Mouse (Mus musculus): ENCODE measurements around the gene Zan. TPM values are rescaled to one million over a fixed set of nuclear protein-coding genes. Genes with fewer than 3 reads are reported as not detected.

The Zan gene
- polyA plus RNA-seq, 1 experiment from 2014 or later: 0.11 TPM

DNA sequence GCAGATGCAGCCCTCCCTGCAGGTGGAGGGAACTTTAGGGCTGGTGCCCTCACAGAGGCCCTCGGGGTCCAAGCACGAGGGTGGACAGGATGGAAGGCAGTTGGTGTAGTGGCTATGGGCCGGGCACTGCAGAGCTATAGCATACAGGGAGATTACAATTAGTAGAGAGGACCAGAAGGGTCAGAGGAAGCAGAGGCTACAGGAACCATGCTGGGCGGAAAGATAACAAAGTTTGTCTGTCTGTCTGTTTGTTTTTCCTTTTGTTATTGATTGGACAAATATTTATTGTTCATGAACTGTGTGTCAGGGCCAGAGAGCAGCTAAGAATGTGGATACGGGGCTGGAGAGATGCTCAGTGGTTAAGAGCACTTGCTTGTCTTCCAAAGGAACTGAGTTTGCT lies 62.6 kb downstream of the Zan start:
- WGBS: 69% methylated on average over 5 of the region's 5 CpGs
- Histone ChIP-seq H3K4me2 (ENCODE audit: low read depth, low read length, severe bottlenecking) (no peak overlapping the region), H3K27me3 (ENCODE audit: control insufficient read depth, insufficient read depth, low read length) (no peaks in the 10 kb centered on the region), H3K4me3 (ENCODE audit: low read depth, low read length) (no peak overlapping the region), H3K36me3 (ENCODE audit: control insufficient read depth, insufficient read depth, low read length) (no peaks in the 10 kb centered on the region), H3K9ac (ENCODE audit: low read length) (no peak overlapping the region), H3K9me3 (ENCODE audit: control insufficient read depth, low read length) (no peaks in the 10 kb centered on the region), H3K27ac (ENCODE audit: low read depth, low read length) (no peak overlapping the region), H3K4me1 (replicated peaks; ENCODE audit: control insufficient read depth, insufficient read depth, low read length) (no peaks in the 10 kb centered on the region)
- ATAC-seq (replicated peaks; ENCODE audit: low FRiP score): no peak
- no peak for DNase-seq (ENCODE audit: low spot score)

DNA sequence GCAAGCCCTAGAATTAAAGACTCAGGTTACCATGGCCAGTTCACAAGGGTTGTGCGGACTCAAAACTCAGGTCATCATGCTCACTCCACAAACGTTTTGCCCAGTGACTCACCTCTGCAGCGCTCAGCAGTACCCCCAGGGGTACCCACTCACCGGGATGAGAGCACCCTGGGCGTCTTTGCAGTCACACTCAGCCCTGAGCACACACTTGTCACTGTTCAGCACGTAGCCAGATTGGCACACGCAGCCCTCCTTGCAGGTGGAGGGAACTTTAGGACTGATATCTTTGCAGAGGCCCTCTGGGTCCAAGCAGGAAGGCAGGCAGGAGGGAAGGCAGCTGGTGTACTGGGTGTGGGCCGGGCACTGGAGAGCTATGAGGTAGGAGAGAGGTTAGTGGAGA lies 65.6 kb downstream of the Zan start:
- Histone ChIP-seq H3K4me3 (ENCODE audit: low read depth, low read length) (no peak overlapping the region), H3K9me3 (ENCODE audit: control insufficient read depth, low read length) (no peaks in the 10 kb centered on the region), H3K4me2 (ENCODE audit: low read depth, low read length, severe bottlenecking) (no peak overlapping the region), H3K9ac (ENCODE audit: low read length) (no peak overlapping the region), H3K4me1 (replicated peaks; ENCODE audit: control insufficient read depth, insufficient read depth, low read length) (peaks cover 7% of the 10 kb centered on the region), H3K27me3 (ENCODE audit: control insufficient read depth, insufficient read depth, low read length) (no peaks in the 10 kb centered on the region), H3K27ac (ENCODE audit: low read depth, low read length) (no peak overlapping the region), H3K36me3 (ENCODE audit: control insufficient read depth, insufficient read depth, low read length) (no peaks in the 10 kb centered on the region)
- ATAC-seq (replicated peaks; ENCODE audit: low FRiP score) (no peak), DNase-seq (ENCODE audit: low spot score) (no peak)
- 74% methylated on average over 8 of the region's 8 CpGs for WGBS

- 91% methylated on average over 3 of the region's 3 CpGs for WGBS
- no peak overlapping the region for H3K27ac ChIP-seq (ENCODE audit: low read depth, low read length)
- no peaks in the 10 kb centered on the region for H3K9me3 ChIP-seq (ENCODE audit: control insufficient read depth, low read length)
- DNase-seq (ENCODE audit: low spot score) (no peak), ATAC-seq (replicated peaks; ENCODE audit: low FRiP score) (no peak)
- peaks cover 7% of the 10 kb centered on the region for H3K4me1 ChIP-seq (replicated peaks; ENCODE audit: control insufficient read depth, insufficient read depth, low read length)
- H3K9ac ChIP-seq (ENCODE audit: low read length): no peak overlapping the region
- H3K27me3 ChIP-seq (ENCODE audit: control insufficient read depth, insufficient read depth, low read length): no peaks in the 10 kb centered on the region
- no peak overlapping the region for H3K4me3 ChIP-seq (ENCODE audit: low read depth, low read length)
- no peaks in the 10 kb centered on the region for H3K36me3 ChIP-seq (ENCODE audit: control insufficient read depth, insufficient read depth, low read length)
- H3K4me2 ChIP-seq (ENCODE audit: low read depth, low read length, severe bottlenecking): no peak overlapping the region
These were observed 66.3 kb downstream of the Zan start for GRCm38 (mm10) chr5:137410549-137410948.

GRCm38 (mm10) chr5:137410066-137410465 lies 66.8 kb downstream of the Zan start:
- Histone ChIP-seq H3K27ac (ENCODE audit: low read depth, low read length) (no peak overlapping the region), H3K4me3 (ENCODE audit: low read depth, low read length) (no peak overlapping the region), H3K4me1 (replicated peaks; ENCODE audit: control insufficient read depth, insufficient read depth, low read length) (peaks cover 7% of the 10 kb centered on the region), H3K36me3 (ENCODE audit: control insufficient read depth, insufficient read depth, low read length) (no peaks in the 10 kb centered on the region), H3K27me3 (ENCODE audit: control insufficient read depth, insufficient read depth, low read length) (no peaks in the 10 kb centered on the region), H3K4me2 (ENCODE audit: low read depth, low read length, severe bottlenecking) (no peak overlapping the region), H3K9me3 (ENCODE audit: control insufficient read depth, low read length) (no peaks in the 10 kb centered on the region), H3K9ac (ENCODE audit: low read length) (no peak overlapping the region)
- WGBS: 57% methylated on average over 3 of the region's 3 CpGs
- no peak for DNase-seq (ENCODE audit: low spot score)
- ATAC-seq (replicated peaks; ENCODE audit: low FRiP score): no peak

GRCm38 (mm10) chr5:137409451-137409850 lies 67.4 kb downstream of the Zan start:
- peaks cover 7% of the 10 kb centered on the region for H3K4me1 ChIP-seq (replicated peaks; ENCODE audit: control insufficient read depth, insufficient read depth, low read length)
- no peak overlapping the region for H3K4me3 ChIP-seq (ENCODE audit: low read depth, low read length)
- no peak overlapping the region for H3K9ac ChIP-seq (ENCODE audit: low read length)
- WGBS: 60% methylated on average over 6 of the region's 6 CpGs
- ATAC-seq (replicated peaks; ENCODE audit: low FRiP score) (no peak), DNase-seq (ENCODE audit: low spot score) (no peak)
- H3K4me2 ChIP-seq (ENCODE audit: low read depth, low read length, severe bottlenecking): no peak overlapping the region
- H3K36me3 ChIP-seq (ENCODE audit: control insufficient read depth, insufficient read depth, low read length): no peaks in the 10 kb centered on the region
- no peaks in the 10 kb centered on the region for H3K9me3 ChIP-seq (ENCODE audit: control insufficient read depth, low read length)
- H3K27ac ChIP-seq (ENCODE audit: low read depth, low read length): no peak overlapping the region
- H3K27me3 ChIP-seq (ENCODE audit: control insufficient read depth, insufficient read depth, low read length): no peaks in the 10 kb centered on the region

- Histone ChIP-seq H3K4me3 (ENCODE audit: low read depth, low read length) (no peak overlapping the region), H3K36me3 (ENCODE audit: control insufficient read depth, insufficient read depth, low read length) (no peaks in the 10 kb centered on the region), H3K4me1 (replicated peaks; ENCODE audit: control insufficient read depth, insufficient read depth, low read length) (peaks cover 7% of the 10 kb centered on the region), H3K27ac (ENCODE audit: low read depth, low read length) (no peak overlapping the region), H3K27me3 (ENCODE audit: control insufficient read depth, insufficient read depth, low read length) (no peaks in the 10 kb centered on the region), H3K9ac (ENCODE audit: low read length) (no peak overlapping the region), H3K9me3 (ENCODE audit: control insufficient read depth, low read length) (no peaks in the 10 kb centered on the region), H3K4me2 (ENCODE audit: low read depth, low read length, severe bottlenecking) (no peak overlapping the region)
- 83% methylated on average over 2 of the region's 2 CpGs for WGBS
- DNase-seq (ENCODE audit: low spot score) (no peak), ATAC-seq (replicated peaks; ENCODE audit: low FRiP score) (no peak)
These were observed 72.8 kb downstream of the Zan start for GRCm38 (mm10) chr5:137404081-137404480.

- H3K27ac ChIP-seq (ENCODE audit: low read depth, low read length): no peak overlapping the region
- H3K9me3 ChIP-seq (ENCODE audit: control insufficient read depth, low read length): no peaks in the 10 kb centered on the region
- no peak overlapping the region for H3K4me3 ChIP-seq (ENCODE audit: low read depth, low read length)
- H3K4me2 ChIP-seq (ENCODE audit: low read depth, low read length, severe bottlenecking): no peak overlapping the region
- DNase-seq (ENCODE audit: low spot score) (no peak), ATAC-seq (replicated peaks; ENCODE audit: low FRiP score) (no peak)
- no peaks in the 10 kb centered on the region for H3K4me1 ChIP-seq (replicated peaks; ENCODE audit: control insufficient read depth, insufficient read depth, low read length)
- 53% methylated on average over 7 of the region's 7 CpGs for WGBS
- no peaks in the 10 kb centered on the region for H3K27me3 ChIP-seq (ENCODE audit: control insufficient read depth, insufficient read depth, low read length)
- H3K36me3 ChIP-seq (ENCODE audit: control insufficient read depth, insufficient read depth, low read length): no peaks in the 10 kb centered on the region
- H3K9ac ChIP-seq (ENCODE audit: low read length): no peak overlapping the region
These were observed 82.4 kb downstream of the Zan start for GRCm38 (mm10) chr5:137394456-137394855.

- Histone ChIP-seq H3K9me3 (ENCODE audit: control insufficient read depth, low read length) (no peaks in the 10 kb centered on the region), H3K4me2 (ENCODE audit: low read depth, low read length, severe bottlenecking) (no peak overlapping the region), H3K4me3 (ENCODE audit: low read depth, low read length) (no peak overlapping the region), H3K4me1 (replicated peaks; ENCODE audit: control insufficient read depth, insufficient read depth, low read length) (no peaks in the 10 kb centered on the region), H3K27ac (ENCODE audit: low read depth, low read length) (no peak overlapping the region), H3K36me3 (ENCODE audit: control insufficient read depth, insufficient read depth, low read length) (no peaks in the 10 kb centered on the region), H3K27me3 (ENCODE audit: control insufficient read depth, insufficient read depth, low read length) (no peaks in the 10 kb centered on the region), H3K9ac (ENCODE audit: low read length) (no peak overlapping the region)
- DNase-seq (ENCODE audit: low spot score) (no peak), ATAC-seq (replicated peaks; ENCODE audit: low FRiP score) (no peak)
- WGBS: 86% methylated on average over 8 of the region's 8 CpGs
These were observed 85.2 kb downstream of the Zan start for GRCm38 (mm10) chr5:137391641-137392040.

GRCm38 (mm10) chr5:137386712-137387111 lies 90.2 kb downstream of the Zan start:
- WGBS: 87% methylated on average over 7 of the region's 7 CpGs
- Histone ChIP-seq H3K36me3 (ENCODE audit: control insufficient read depth, insufficient read depth, low read length) (no peaks in the 10 kb centered on the region), H3K27ac (ENCODE audit: low read depth, low read length) (no peak overlapping the region), H3K4me1 (replicated peaks; ENCODE audit: control insufficient read depth, insufficient read depth, low read length) (no peaks in the 10 kb centered on the region), H3K9ac (ENCODE audit: low read length) (no peak overlapping the region), H3K4me2 (ENCODE audit: low read depth, low read length, severe bottlenecking) (no peak overlapping the region), H3K4me3 (ENCODE audit: low read depth, low read length) (no peak overlapping the region), H3K27me3 (ENCODE audit: control insufficient read depth, insufficient read depth, low read length) (no peaks in the 10 kb centered on the region), H3K9me3 (ENCODE audit: control insufficient read depth, low read length) (no peaks in the 10 kb centered on the region)
- ATAC-seq (replicated peaks; ENCODE audit: low FRiP score) (no peak), DNase-seq (ENCODE audit: low spot score) (no peak)

All from forebrain, embryonic 11.5 days (tissue).